Mouse (Mus musculus): ENCODE data around the gene Fbxl4. TPM values are rescaled to one million over a fixed set of nuclear protein-coding genes. Genes with fewer than 3 reads are reported as not detected.

Fbxl4 gene
- polyA plus RNA-seq, 1 experiment from 2014 or later: 13.2 TPM

DNA sequence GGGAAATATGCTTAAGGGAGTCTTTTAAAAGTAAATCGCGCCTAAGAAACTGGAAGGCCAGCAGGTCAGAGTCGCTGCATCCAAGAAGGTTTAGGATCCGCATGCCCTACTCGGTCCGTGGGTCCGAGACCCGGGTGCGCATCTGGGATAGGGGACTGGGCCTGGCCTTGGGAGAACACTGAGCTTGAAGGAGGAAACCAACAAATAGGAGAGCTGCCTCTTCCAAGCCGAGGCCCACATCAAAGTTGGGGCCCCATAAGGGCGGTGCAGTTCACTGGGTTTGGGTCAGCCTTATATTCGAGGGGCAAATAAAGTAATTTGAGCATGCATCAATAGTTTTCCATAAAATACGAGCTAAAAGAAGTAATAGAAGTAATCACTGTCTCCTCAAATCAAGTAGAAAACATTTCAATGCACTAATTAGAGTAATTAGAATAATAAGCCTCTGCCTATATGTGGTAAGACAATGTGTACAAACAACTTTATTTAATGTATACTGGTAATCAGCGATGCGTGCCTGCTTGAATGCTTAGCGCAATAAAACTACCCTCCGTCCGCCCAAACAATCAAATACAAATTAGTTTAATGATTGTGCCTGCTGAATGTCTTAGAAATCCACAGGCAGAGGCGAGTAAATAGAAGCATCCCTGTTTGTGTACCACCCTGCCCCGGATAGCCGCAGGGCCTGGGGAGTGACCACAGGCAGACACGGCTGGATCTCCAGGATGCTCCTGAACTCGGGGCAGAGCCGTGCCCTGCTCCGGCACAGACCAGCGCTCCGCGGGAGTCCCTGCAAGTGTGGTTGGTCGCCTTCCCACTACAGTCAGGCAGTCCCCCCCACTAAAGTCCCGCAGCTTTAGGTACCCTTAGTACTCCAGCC is 121.4 kb downstream of the Fbxl4 start:
- Histone ChIP-seq H3K4me3 (peak overlapping the region; percentile 48), H3K9me3 (no peaks in the 10 kb centered on the region), H3K9ac (peak overlapping the region; percentile 73), H3K36me3 (no peaks in the 10 kb centered on the region), H3K27ac (peak overlapping the region; percentile 90), H3K4me1 (replicated peaks) (peaks cover 36% of the 10 kb centered on the region), H3K27me3 (peaks cover 4% of the 10 kb centered on the region; the same call in 1 of the 2 replicates), H3K4me2 (peak overlapping the region; percentile 72)
- WGBS: 2% methylated on average over 30 of the region's 30 CpGs
- ATAC-seq (ENCODE audit: low FRiP score): peak; percentile 66

DNA sequence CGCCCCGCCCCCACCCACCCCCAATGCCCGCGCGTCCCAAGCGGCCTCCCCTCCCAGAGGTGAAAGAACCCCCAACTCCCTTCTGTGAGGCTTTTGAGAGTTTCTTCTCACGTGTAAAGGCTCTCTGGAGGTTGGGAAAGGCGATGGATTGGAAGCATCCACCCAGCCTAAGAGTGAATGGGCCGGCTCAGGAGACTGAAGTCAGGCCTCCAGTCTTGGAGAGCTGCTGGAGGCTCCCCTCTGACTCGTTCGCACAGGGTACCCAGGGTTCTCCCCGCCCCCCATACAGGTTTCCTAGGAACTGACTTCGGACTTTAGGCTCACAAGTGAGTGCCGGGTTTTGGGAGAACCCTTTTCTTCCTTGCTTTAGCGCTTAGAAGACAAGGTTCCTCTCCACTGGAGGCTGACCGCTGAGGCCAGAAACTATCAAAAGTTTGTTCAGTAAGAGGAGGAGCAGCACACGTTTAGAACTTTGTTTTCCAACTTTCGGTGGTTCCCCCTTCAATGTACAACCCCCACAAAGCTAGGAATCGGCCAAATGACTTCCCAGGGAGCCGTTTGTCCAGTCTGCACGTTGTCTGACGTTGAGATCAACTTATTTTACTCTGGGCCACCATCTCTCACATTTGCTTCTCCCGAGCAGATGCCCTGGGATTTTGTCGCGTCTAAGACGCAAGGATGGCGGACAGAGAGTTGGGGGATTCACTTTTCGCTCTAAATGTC is 122.2 kb downstream of the Fbxl4 start:
- H3K27me3 ChIP-seq: peaks cover 4% of the 10 kb centered on the region; the same call in 1 of the 2 replicates
- ATAC-seq (ENCODE audit: low FRiP score): peak; percentile 60
- WGBS: under 1% methylated on average over 28 of the region's 28 CpGs
- peak overlapping the region; percentile 48 for H3K4me3 ChIP-seq
- H3K9ac ChIP-seq: peak overlapping the region; percentile 73
- H3K36me3 ChIP-seq: no peaks in the 10 kb centered on the region
- peak overlapping the region; percentile 72 for H3K4me2 ChIP-seq
- peaks cover 36% of the 10 kb centered on the region for H3K4me1 ChIP-seq (replicated peaks)
- H3K9me3 ChIP-seq: no peaks in the 10 kb centered on the region
- peak overlapping the region; percentile 90 for H3K27ac ChIP-seq

DNA sequence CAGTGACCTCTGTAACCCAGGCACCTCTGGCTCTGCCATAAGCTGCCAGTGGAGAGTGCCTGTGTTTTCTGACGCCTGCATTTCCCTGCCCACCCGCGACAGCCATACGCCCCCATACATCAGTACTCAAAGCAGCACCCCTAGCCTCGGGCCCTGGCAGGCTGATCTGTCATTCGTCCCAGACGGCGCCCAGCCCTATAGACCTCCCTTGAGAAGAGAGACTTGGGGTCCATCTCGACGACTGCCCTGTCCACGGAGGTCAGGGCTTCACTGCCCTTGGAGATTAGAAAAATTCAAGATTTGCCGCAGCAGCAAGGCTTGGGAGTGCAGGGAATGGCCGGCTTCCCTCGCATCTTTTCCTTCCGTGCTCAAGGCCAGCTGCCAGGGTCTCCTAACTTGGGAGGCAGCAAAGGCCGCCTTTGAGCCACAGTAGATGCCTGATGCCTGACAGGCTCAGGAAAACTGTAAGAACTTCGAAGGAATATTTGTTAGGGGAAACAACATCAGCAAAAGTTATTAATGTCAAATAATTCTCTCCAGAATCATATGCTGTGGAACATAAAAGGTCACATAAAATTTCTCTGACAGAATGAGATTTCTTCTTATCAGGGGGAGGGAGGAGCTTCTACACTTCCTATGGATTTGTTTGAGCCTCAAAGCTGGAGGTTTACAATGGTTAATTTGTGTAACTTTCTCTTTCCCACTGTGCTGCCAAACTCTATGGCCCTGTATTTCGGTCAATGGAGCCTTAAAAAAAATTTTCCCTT is 122.9 kb downstream of the Fbxl4 start:
- Histone ChIP-seq H3K27ac (peak overlapping the region; percentile 90), H3K4me1 (replicated peaks) (peaks cover 36% of the 10 kb centered on the region), H3K9me3 (no peaks in the 10 kb centered on the region), H3K4me2 (peak overlapping the region; percentile 72), H3K36me3 (no peaks in the 10 kb centered on the region), H3K9ac (peak overlapping the region; percentile 73), H3K27me3 (peaks cover 3% of the 10 kb centered on the region; the same call in 1 of the 2 replicates), H3K4me3 (peak overlapping the region; percentile 48)
- ATAC-seq (ENCODE audit: low FRiP score): no peak
- 3% methylated on average over 18 of the region's 18 CpGs for WGBS

DNA sequence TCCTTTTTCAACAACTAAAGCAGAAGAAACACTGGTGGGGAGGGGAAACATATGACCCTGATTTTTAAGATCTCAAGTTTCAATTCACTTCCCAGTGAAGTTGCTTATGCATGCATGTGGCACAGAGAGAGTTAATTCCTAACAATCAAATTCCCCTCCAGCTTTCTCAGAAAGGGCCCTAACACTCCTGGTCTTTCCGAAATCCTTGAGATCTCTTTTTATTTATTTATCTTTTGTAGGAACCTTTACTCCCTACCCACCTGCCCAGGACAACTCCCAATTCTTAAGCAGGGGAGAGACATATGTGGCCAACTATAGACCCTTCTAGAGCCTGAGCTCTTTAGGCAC is 123.5 kb downstream of the Fbxl4 start:
- ATAC-seq (ENCODE audit: low FRiP score): no peak
- H3K9me3 ChIP-seq: no peaks in the 10 kb centered on the region
- peak overlapping the region; percentile 48 for H3K4me3 ChIP-seq
- WGBS: 5% methylated on average over 1 of the region's 1 CpGs
- H3K4me1 ChIP-seq (replicated peaks): peaks cover 36% of the 10 kb centered on the region
- H3K36me3 ChIP-seq: no peaks in the 10 kb centered on the region
- H3K9ac ChIP-seq: peak overlapping the region; percentile 73
- H3K4me2 ChIP-seq: peak overlapping the region; percentile 72
- no peaks in the 10 kb centered on the region for H3K27me3 ChIP-seq
- peak overlapping the region; percentile 90 for H3K27ac ChIP-seq

DNA sequence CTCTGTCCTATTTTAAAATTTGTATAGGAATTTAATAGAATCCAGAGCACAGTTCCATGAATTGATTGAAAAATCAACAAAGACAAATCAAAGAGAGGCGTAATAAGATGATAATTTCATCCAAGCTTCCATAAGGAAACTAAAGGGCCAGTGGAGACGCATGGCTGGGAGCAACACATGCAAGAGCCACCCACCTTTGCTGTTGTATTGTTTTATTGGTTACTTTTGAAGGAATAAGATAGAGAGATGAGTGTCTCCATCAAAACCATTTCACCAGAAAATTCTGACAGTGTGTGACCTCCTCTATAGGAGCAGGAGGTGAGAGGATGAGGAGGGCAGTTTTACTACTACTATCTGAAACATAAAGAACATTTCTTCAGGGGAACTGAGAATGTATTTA is 124.8 kb downstream of the Fbxl4 start:
- peak overlapping the region; percentile 72 for H3K4me2 ChIP-seq
- H3K4me1 ChIP-seq (replicated peaks): peaks cover 36% of the 10 kb centered on the region
- no peak for ATAC-seq (ENCODE audit: low FRiP score)
- H3K9ac ChIP-seq: peak overlapping the region; percentile 61
- no peaks in the 10 kb centered on the region for H3K27me3 ChIP-seq
- WGBS: 25% methylated on average over 2 of the region's 2 CpGs
- H3K27ac ChIP-seq: 0 out of 2 replicates have a peak overlapping the region, but pooled peaks have one; percentile 60
- H3K9me3 ChIP-seq: no peaks in the 10 kb centered on the region
- peak overlapping the region; percentile 48 for H3K4me3 ChIP-seq
- no peaks in the 10 kb centered on the region for H3K36me3 ChIP-seq

DNA sequence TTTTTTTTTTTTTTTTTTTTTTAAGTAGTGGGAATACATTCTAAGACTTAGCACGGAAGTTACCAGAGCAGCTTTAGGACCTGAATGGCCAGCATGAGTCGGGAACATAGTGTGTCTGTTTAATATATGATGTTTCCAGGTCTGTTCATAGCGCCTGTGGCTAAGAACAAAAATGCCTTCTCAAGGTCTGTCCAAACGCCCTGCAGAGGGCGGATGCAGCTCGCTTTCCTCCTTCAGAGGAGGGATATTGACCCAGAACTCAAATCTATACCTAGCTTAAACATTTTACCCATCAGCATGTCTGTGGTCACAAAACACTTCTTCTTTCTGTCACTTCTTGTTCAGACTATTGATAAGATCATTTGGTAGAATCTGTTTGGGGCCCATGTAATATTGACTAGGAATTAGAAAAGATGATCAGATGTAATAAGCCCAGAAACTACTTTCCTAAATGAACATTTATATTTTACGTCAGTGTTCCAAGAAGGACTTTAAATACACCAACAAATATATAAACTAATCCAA is 125.5 kb downstream of the Fbxl4 start:
- peaks cover 35% of the 10 kb centered on the region for H3K4me1 ChIP-seq (replicated peaks)
- H3K9ac ChIP-seq: peak overlapping the region; percentile 65
- peak overlapping the region; percentile 72 for H3K4me2 ChIP-seq
- H3K27me3 ChIP-seq: no peaks in the 10 kb centered on the region
- 3% methylated on average over 7 of the region's 7 CpGs for WGBS
- H3K9me3 ChIP-seq: no peaks in the 10 kb centered on the region
- peak overlapping the region; percentile 63 for H3K27ac ChIP-seq
- no peaks in the 10 kb centered on the region for H3K36me3 ChIP-seq
- peak overlapping the region; percentile 48 for H3K4me3 ChIP-seq
- ATAC-seq (ENCODE audit: low FRiP score): no peak

DNA sequence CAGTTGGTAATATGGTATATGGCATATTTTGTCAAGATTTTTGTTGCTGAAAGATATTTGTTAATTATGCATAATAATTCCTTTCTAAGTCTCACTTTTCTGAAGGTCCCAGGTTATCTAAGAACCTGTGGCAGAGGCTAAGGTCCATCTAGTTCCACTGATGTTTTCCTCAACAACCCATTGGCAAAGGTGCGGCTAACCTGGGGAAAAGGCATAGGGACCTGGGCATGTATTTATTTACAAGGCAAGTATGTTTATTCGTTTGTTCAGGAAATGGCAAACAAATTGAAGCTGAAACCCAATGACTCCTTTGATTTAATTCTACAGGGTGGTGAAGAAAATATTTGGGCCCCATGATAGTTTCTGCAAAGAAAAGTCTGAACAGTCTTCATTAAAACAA is 126.2 kb downstream of the Fbxl4 start:
- ATAC-seq (ENCODE audit: low FRiP score): no peak
- no peaks in the 10 kb centered on the region for H3K36me3 ChIP-seq
- H3K4me2 ChIP-seq: peak overlapping the region; percentile 72
- WGBS: 12% methylated on average over 2 of the region's 2 CpGs
- no peaks in the 10 kb centered on the region for H3K9me3 ChIP-seq
- H3K27me3 ChIP-seq: no peaks in the 10 kb centered on the region
- peaks cover 29% of the 10 kb centered on the region for H3K4me1 ChIP-seq (replicated peaks)
- peak overlapping the region; percentile 48 for H3K4me3 ChIP-seq
- H3K9ac ChIP-seq: peak overlapping the region; percentile 72
- H3K27ac ChIP-seq: 0 out of 2 replicates have a peak overlapping the region, but pooled peaks have one; percentile 49

Other genes with a start within 250 kb of the Fbxl4 start
- 34.5 and 42.6 TPM in 2 replicates for gene Pou3f2, start 130.8 kb downstream of the Fbxl4 start, polyA plus RNA-seq (2015; fragmentation: Nextera tagmentation; extraction: Ambion mirVana)